Mouse (Mus musculus): ENCODE results near the gene Ddb1.

Gene Ddb1

DNA sequence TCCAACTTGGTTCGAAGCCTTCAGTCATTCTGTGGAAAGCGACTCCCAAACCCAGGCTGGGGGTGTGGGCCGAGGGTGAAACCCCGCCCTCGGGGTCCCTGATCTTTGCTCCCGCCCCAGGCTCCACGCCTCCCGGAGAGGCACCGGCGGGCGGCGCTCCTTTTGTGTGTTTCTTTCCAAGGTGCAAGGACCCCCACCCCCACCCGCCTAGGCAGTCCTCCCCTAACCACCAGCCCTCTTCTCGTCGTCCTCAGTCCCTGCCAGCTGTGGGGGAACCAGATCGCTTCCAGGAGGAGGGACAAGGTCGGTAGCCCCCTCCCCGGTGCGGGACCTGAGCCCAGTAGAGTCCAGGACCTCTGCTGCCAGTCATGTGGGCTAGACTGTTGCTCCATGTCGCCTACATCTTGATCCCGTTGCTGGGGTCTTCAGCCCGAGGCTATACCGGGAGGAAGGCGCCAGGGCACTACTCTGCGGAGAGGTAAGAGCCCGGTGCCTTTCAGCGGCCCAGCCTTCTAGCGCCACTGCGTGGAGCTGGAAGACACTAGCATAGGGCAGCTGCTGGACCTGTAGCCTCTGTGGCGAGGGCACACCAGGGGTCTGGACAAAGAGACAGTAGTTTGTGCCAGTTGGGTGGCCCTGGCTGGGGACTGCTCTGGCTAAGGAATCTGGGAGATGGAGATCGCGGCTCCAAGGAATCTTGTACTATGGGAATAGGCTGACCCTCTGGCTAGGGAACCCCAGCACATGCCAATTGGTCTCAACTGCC lies 29.2 kb downstream of the Ddb1 start, which contains the start of gene Vwce:
Gene Vwce (plus strand): TSS at position 108 of the 766 bp plus-strand sequence.
- TF ChIP-seq GATA4 (IDR thresholded peaks at IDR 0.05; ENCODE audit: insufficient replicate concordance, low read length) = no peak

GRCm38 (mm10) chr19:10634872-10635318 lies 29.8 kb downstream of the Ddb1 start:
- TF ChIP-seq GATA4 (IDR thresholded peaks at IDR 0.05; ENCODE audit: insufficient replicate concordance, low read length) = no peak

DNA sequence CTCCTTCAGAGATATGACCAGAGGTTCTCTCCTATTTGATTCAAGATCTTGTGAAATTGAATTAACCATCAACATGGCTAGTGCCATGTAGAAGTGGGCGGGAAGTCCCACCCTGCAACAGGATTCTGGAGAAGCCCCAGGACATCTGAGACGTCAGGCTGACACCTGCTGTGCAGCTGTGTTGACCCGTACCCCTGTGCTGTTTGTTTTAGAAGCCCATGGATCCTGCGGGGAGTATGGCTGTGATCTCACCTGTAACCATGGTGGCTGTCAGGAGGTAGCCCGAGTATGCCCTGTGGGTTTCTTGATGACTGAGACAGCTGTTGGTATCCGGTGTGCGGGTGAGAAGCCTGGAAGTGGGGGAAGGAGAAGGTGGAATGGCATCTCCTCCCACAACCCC lies 32.7 kb downstream of the Ddb1 start:
- no peak for TF ChIP-seq GATA4 (IDR thresholded peaks at IDR 0.05; ENCODE audit: insufficient replicate concordance, low read length)

DNA sequence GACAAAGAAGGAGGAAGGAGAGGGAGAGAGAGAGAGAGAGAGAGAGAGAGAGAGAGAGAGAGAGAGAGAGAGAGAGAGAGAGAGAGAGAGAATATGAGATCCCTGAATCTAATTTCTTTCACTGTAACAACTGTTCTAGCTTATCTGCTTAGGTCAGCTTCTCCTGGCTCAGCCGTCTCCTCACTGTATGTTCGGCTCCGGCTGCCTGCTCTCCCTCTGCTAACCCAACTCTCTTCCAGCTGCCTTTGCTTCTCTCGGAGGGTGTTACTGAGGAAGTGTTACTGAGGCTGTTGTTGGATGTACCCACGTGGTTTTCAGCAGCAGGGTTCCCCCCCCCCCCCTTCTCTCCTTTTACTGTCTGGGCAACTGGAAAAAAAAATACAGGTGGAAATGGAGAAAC lies 35.0 kb downstream of the Ddb1 start:
- TF ChIP-seq GATA4 (IDR thresholded peaks at IDR 0.05; ENCODE audit: insufficient replicate concordance, low read length) = no peak

DNA sequence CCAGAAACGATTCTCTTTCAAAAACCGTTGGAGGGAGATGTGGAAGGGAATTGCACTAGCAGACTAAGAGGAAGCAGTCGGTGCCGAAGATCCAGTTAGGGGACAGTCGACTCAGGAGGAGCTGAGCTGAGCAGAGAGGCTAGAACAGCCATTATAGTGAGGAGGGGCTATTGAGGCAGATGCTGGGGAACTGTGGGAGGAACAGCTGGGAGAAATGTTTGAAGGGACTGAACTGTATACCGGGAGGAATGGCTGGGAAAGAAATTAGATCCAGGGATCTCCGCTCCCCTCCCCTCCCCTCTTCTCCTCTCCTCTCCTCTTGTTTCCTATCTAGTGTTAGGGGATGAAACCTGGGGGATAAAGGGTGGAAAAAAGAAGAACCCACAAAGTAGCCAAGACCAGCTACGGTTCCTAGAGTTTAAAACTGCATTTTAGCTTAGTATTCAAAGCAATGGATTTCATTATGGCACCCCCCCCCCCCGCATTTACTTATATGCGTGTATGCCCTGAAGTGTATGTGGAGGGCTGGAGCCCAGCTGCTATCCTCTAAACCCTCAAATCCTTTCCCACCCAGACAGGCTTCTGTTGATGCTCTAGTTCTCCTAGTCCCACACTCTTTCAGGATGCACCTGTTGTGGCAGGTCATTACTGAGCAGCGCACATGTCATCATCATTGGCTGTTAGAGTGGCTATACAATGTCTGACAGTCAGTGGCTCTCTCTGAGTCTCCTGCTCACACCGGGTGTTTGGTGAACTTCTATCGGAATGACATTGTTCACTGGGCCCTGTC lies 35.7 kb downstream of the Ddb1 start:
- no peak for TF ChIP-seq GATA4 (IDR thresholded peaks at IDR 0.05; ENCODE audit: insufficient replicate concordance, low read length)

- TF ChIP-seq GATA4 (IDR thresholded peaks at IDR 0.05; ENCODE audit: insufficient replicate concordance, low read length) = no peak
These were observed 40.5 kb downstream of the Ddb1 start for GRCm38 (mm10) chr19:10645616-10646015.

DNA sequence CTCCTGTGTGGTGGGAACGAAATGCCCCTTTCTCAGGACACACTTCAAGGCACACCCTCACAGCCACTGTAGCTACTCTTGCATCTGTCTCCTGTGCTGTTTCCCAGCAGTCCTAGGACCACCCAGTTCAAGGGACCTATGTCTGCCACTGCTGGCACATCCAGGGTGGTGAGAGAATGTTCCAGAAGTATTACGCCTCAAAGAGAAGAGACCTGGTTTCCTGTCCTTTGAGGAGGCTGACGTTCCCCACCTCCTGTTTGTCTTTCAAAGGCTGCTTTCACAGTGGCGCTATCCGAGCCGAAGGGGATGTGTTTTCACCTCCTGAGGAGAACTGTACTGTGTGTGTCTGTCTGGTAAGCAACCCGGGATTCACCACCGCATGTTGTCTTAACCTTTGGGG lies 43.0 kb downstream of the Ddb1 start:
- TF ChIP-seq GATA4 (IDR thresholded peaks at IDR 0.05; ENCODE audit: insufficient replicate concordance, low read length) = no peak

DNA sequence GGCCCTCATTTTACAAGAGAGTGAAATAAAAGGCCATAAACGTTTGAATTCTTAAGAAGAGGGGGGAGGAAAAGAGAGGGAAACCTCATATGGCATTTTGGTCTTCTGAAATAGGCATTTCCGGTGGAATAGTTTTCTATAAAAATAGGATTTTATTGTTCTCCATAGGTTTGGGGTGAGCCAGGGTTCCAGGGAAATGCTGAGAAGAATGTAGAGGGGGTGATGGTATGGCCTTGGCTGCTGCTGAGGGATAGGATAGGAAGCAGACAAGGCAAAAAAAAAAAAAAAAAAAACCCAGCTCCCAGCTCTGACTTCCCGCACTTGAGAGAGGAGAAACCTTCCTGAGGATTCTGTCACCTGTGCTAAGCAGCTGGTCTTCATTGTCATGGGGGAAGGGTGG lies 50.9 kb downstream of the Ddb1 start:
- no peak for TF ChIP-seq GATA4 (IDR thresholded peaks at IDR 0.05; ENCODE audit: insufficient replicate concordance, low read length)

GRCm38 (mm10) chr19:10657742-10658141 lies 52.6 kb downstream of the Ddb1 start:
- peak; percentile 87; the same call in 1 of the 2 replicates for TF ChIP-seq GATA4 (IDR thresholded peaks at IDR 0.05; ENCODE audit: insufficient replicate concordance, low read length)

GRCm38 (mm10) chr19:10658406-10658805 lies 53.3 kb downstream of the Ddb1 start:
- no peak for TF ChIP-seq GATA4 (IDR thresholded peaks at IDR 0.05; ENCODE audit: insufficient replicate concordance, low read length)

DNA sequence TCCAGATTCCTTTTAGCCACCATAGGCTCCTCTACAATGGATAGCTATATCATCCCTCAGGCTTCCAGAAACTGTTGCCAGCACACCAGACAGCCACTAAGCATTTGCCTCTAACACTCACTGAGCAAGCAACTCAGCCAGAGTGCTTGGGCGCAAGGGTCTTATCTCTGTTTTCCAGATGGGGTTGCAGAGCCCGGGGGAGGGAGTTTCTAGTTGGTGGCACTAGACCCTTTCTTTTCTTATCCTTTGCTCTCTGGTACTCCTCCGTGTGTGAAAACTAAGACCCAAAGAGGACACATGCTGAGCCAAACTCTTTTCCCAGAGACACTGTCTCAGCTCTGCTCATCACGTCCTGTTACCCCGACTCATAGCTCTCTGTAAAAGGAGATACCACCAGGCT lies 56.2 kb downstream of the Ddb1 start:
- TF ChIP-seq GATA4 (IDR thresholded peaks at IDR 0.05; ENCODE audit: insufficient replicate concordance, low read length) = no peak

- no peak for TF ChIP-seq GATA4 (IDR thresholded peaks at IDR 0.05; ENCODE audit: insufficient replicate concordance, low read length)
These were observed 56.8 kb downstream of the Ddb1 start for GRCm38 (mm10) chr19:10661919-10662318.

- TF ChIP-seq GATA4 (IDR thresholded peaks at IDR 0.05; ENCODE audit: insufficient replicate concordance, low read length) = no peak
These were observed 57.5 kb downstream of the Ddb1 start for GRCm38 (mm10) chr19:10662665-10663064.

- no peak for TF ChIP-seq GATA4 (IDR thresholded peaks at IDR 0.05; ENCODE audit: insufficient replicate concordance, low read length)
These were observed 60.0 kb downstream of the Ddb1 start for GRCm38 (mm10) chr19:10665093-10665492.

- TF ChIP-seq GATA4 (IDR thresholded peaks at IDR 0.05; ENCODE audit: insufficient replicate concordance, low read length) = no peak
These were observed 60.4 kb downstream of the Ddb1 start for GRCm38 (mm10) chr19:10665499-10665898.

GRCm38 (mm10) chr19:10671319-10671718 lies 66.2 kb downstream of the Ddb1 start:
- no peak for TF ChIP-seq GATA4 (IDR thresholded peaks at IDR 0.05; ENCODE audit: insufficient replicate concordance, low read length)
